Mouse (Mus musculus): Measurements from ENCODE around the gene Ebf1. TPM values are rescaled to one million over a fixed set of nuclear protein-coding genes. Genes with fewer than 3 reads are reported as not detected.

Ebf1 gene
- polyA plus RNA-seq, 1 experiment from 2014 or later, result 54.5 TPM

- Histone ChIP-seq H3K27me3 (replicated peaks; ENCODE audit: control insufficient read depth, insufficient read depth, low read length) (peaks cover 40% of the 10 kb centered on the region), H3K9ac (ENCODE audit: low read depth, low read length) (peak overlapping the region; percentile 37; the same call in 1 of the 2 replicates)
- no peak for DNase-seq (ENCODE audit: low spot score)
These were observed 3.5 kb upstream of the Ebf1 start for GRCm38 (mm10) chr11:44613411-44614180.

GRCm38 (mm10) chr11:44616078-44616787, 884 bp upstream of the Ebf1 start:
- no peak for ATAC-seq (ENCODE audit: low read depth)
- H3K36me3 ChIP-seq (ENCODE audit: control insufficient read depth, insufficient read depth, low read length), result no peaks in the 10 kb centered on the region
- no peaks in the 10 kb centered on the region for H3K9me3 ChIP-seq (ENCODE audit: control insufficient read depth, low read length)
- 12% methylated on average over 18 of the region's 18 CpGs for WGBS
- peak overlapping the region; percentile 71 for H3K4me3 ChIP-seq (ENCODE audit: low read depth, low read length)
- DNase-seq (ENCODE audit: low spot score), result no peak
- peaks cover 55% of the 10 kb centered on the region for H3K27me3 ChIP-seq (replicated peaks; ENCODE audit: control insufficient read depth, insufficient read depth, low read length)
- peak overlapping the region; percentile 95 for H3K9ac ChIP-seq (ENCODE audit: low read depth, low read length)
- peak overlapping the region; percentile 96 for H3K27ac ChIP-seq (replicated peaks; ENCODE audit: low read depth, low read length)
- H3K4me1 ChIP-seq (ENCODE audit: control insufficient read depth, insufficient read depth, low read length), result peaks cover 19% of the 10 kb centered on the region
- H3K4me2 ChIP-seq (ENCODE audit: low read depth, low read length), result peak overlapping the region; percentile 70

More at GRCm38 (mm10) chr11:44613411-44614180, 3.5 kb upstream of the Ebf1 start:
- peak overlapping the region; percentile 24 for H3K4me3 ChIP-seq (ENCODE audit: low read depth, low read length)
- no peaks in the 10 kb centered on the region for H3K9me3 ChIP-seq (ENCODE audit: control insufficient read depth, low read length)
- no peak overlapping the region for H3K27ac ChIP-seq (replicated peaks; ENCODE audit: low read depth, low read length)
- no peaks in the 10 kb centered on the region for H3K36me3 ChIP-seq (ENCODE audit: control insufficient read depth, insufficient read depth, low read length)
- H3K4me2 ChIP-seq (ENCODE audit: low read depth, low read length), result peak overlapping the region; percentile 55
- WGBS, result 14% methylated on average over 14 of the region's 14 CpGs
- peaks cover 19% of the 10 kb centered on the region for H3K4me1 ChIP-seq (ENCODE audit: control insufficient read depth, insufficient read depth, low read length)
- ATAC-seq (ENCODE audit: low read depth), result no peak

GRCm38 (mm10) chr11:44617734-44618586, 843 bp downstream of the Ebf1 start:
- ATAC-seq (ENCODE audit: low read depth), result peak; percentile 19; the same call in 1 of the 2 replicates
- WGBS, result under 1% methylated on average over 31 of the region's 55 CpGs

GRCm38 (mm10) chr11:44619131-44619886, 2.2 kb downstream of the Ebf1 start:
- ATAC-seq (ENCODE audit: low read depth), result no peak
- H3K27me3 ChIP-seq (replicated peaks; ENCODE audit: control insufficient read depth, insufficient read depth, low read length), result peaks cover 42% of the 10 kb centered on the region

More at GRCm38 (mm10) chr11:44617734-44618586, 843 bp downstream of the Ebf1 start:
- peak; percentile 79 for DNase-seq (ENCODE audit: low spot score)
- 0 out of 2 replicates have a peak, but pooled peaks cover 4% of the 10 kb centered on the region for H3K36me3 ChIP-seq (ENCODE audit: control insufficient read depth, insufficient read depth, low read length)
- peak overlapping the region; percentile 95 for H3K9ac ChIP-seq (ENCODE audit: low read depth, low read length)
- H3K4me3 ChIP-seq (ENCODE audit: low read depth, low read length), result peak overlapping the region; percentile 71
- no peaks in the 10 kb centered on the region for H3K9me3 ChIP-seq (ENCODE audit: control insufficient read depth, low read length)
- peak overlapping the region; percentile 70 for H3K4me2 ChIP-seq (ENCODE audit: low read depth, low read length)
- peak overlapping the region; percentile 96 for H3K27ac ChIP-seq (replicated peaks; ENCODE audit: low read depth, low read length)
- H3K27me3 ChIP-seq (replicated peaks; ENCODE audit: control insufficient read depth, insufficient read depth, low read length), result peaks cover 47% of the 10 kb centered on the region
- H3K4me1 ChIP-seq (ENCODE audit: control insufficient read depth, insufficient read depth, low read length), result peaks cover 6% of the 10 kb centered on the region

GRCm38 (mm10) chr11:44619887-44620693, 3.0 kb downstream of the Ebf1 start:
- WGBS, result 3% methylated on average over 40 of the region's 41 CpGs
- ATAC-seq (ENCODE audit: low read depth) (no peak), DNase-seq (ENCODE audit: low spot score) (no peak)
- Histone ChIP-seq H3K4me2 (ENCODE audit: low read depth, low read length) (peak overlapping the region; percentile 70), H3K9ac (ENCODE audit: low read depth, low read length) (peak overlapping the region; percentile 95), H3K27ac (replicated peaks; ENCODE audit: low read depth, low read length) (peak overlapping the region; percentile 96), H3K9me3 (ENCODE audit: control insufficient read depth, low read length) (no peaks in the 10 kb centered on the region), H3K27me3 (replicated peaks; ENCODE audit: control insufficient read depth, insufficient read depth, low read length) (peaks cover 42% of the 10 kb centered on the region), H3K4me1 (ENCODE audit: control insufficient read depth, insufficient read depth, low read length) (peaks cover 6% of the 10 kb centered on the region), H3K36me3 (ENCODE audit: control insufficient read depth, insufficient read depth, low read length) (0 out of 2 replicates have a peak, but pooled peaks cover 4% of the 10 kb centered on the region), H3K4me3 (ENCODE audit: low read depth, low read length) (peak overlapping the region; percentile 71)

More at GRCm38 (mm10) chr11:44619131-44619886, 2.2 kb downstream of the Ebf1 start:
- Histone ChIP-seq H3K36me3 (ENCODE audit: control insufficient read depth, insufficient read depth, low read length) (0 out of 2 replicates have a peak, but pooled peaks cover 4% of the 10 kb centered on the region), H3K27ac (replicated peaks; ENCODE audit: low read depth, low read length) (peak overlapping the region; percentile 96), H3K4me2 (ENCODE audit: low read depth, low read length) (peak overlapping the region; percentile 70), H3K4me1 (ENCODE audit: control insufficient read depth, insufficient read depth, low read length) (peaks cover 6% of the 10 kb centered on the region), H3K9ac (ENCODE audit: low read depth, low read length) (peak overlapping the region; percentile 95), H3K4me3 (ENCODE audit: low read depth, low read length) (peak overlapping the region; percentile 71), H3K9me3 (ENCODE audit: control insufficient read depth, low read length) (no peaks in the 10 kb centered on the region)
- DNase-seq (ENCODE audit: low spot score), result no peak
- 3% methylated on average over 15 of the region's 15 CpGs for WGBS

- peak overlapping the region; percentile 71 for H3K4me3 ChIP-seq (ENCODE audit: low read depth, low read length)
- DNase-seq (ENCODE audit: low spot score) (no peak), ATAC-seq (ENCODE audit: low read depth) (no peak)
- 0 out of 2 replicates have a peak, but pooled peaks cover 4% of the 10 kb centered on the region for H3K36me3 ChIP-seq (ENCODE audit: control insufficient read depth, insufficient read depth, low read length)
- H3K4me1 ChIP-seq (ENCODE audit: control insufficient read depth, insufficient read depth, low read length), result peaks cover 6% of the 10 kb centered on the region
- peak overlapping the region; percentile 96 for H3K27ac ChIP-seq (replicated peaks; ENCODE audit: low read depth, low read length)
- H3K9ac ChIP-seq (ENCODE audit: low read depth, low read length), result peak overlapping the region; percentile 95
- no peaks in the 10 kb centered on the region for H3K9me3 ChIP-seq (ENCODE audit: control insufficient read depth, low read length)
- H3K4me2 ChIP-seq (ENCODE audit: low read depth, low read length), result peak overlapping the region; percentile 70
- 39% methylated on average over 16 of the region's 19 CpGs for WGBS
- peaks cover 36% of the 10 kb centered on the region for H3K27me3 ChIP-seq (replicated peaks; ENCODE audit: control insufficient read depth, insufficient read depth, low read length)
These were observed 3.8 kb downstream of the Ebf1 start for GRCm38 (mm10) chr11:44620694-44621446.

- DNase-seq (ENCODE audit: low spot score) (no peak), ATAC-seq (ENCODE audit: low read depth) (no peak)
- peak overlapping the region; percentile 95 for H3K9ac ChIP-seq (ENCODE audit: low read depth, low read length)
- H3K36me3 ChIP-seq (ENCODE audit: control insufficient read depth, insufficient read depth, low read length), result 0 out of 2 replicates have a peak, but pooled peaks cover 4% of the 10 kb centered on the region
- peak overlapping the region; percentile 25 for H3K27ac ChIP-seq (replicated peaks; ENCODE audit: low read depth, low read length)
- peak overlapping the region; percentile 70 for H3K4me2 ChIP-seq (ENCODE audit: low read depth, low read length)
- no peaks in the 10 kb centered on the region for H3K9me3 ChIP-seq (ENCODE audit: control insufficient read depth, low read length)
- no peaks in the 10 kb centered on the region; the same call in 1 of the 2 replicates for H3K4me1 ChIP-seq (ENCODE audit: control insufficient read depth, insufficient read depth, low read length)
- WGBS, result 42% methylated on average over 10 of the region's 10 CpGs
- H3K4me3 ChIP-seq (ENCODE audit: low read depth, low read length), result peak overlapping the region; percentile 71
- peaks cover 31% of the 10 kb centered on the region for H3K27me3 ChIP-seq (replicated peaks; ENCODE audit: control insufficient read depth, insufficient read depth, low read length)
These were observed 4.5 kb downstream of the Ebf1 start for GRCm38 (mm10) chr11:44621615-44622014.
